Mouse (Mus musculus): Measurements from ENCODE around the gene Amigo3. TPM values are rescaled to one million over a fixed set of nuclear protein-coding genes. Genes with fewer than 3 reads are reported as not detected.
A peak's percentile ranks its signal among the peaks of the same experiment; 100 is the strongest.
"Not testable (repeated sequence)": the region's sequence is repeated elsewhere in the genome, so short reads cannot be mapped to it uniquely, and the experiment has no call there.

Amigo3 gene
- polyA plus RNA-seq (2012; ENCODE audit: insufficient read depth, low replicate concordance): 0.65 and 1.0 TPM in 2 replicates

GRCm38 (mm10) chr9:108052885-108053664, at the start of gene Amigo3:
Gene Amigo3, plus strand, starts transcription at chr9:108053159.
- Histone ChIP-seq H3K36me3 (replicated peaks; ENCODE audit: low read length) (peaks cover 83% of the 10 kb centered on the region), H3K9me3 (no peaks in the 10 kb centered on the region), H3K4me1 (peaks cover 90% of the 10 kb centered on the region), H3K4me3 (replicated peaks) (peak within 1 kb of the TSS; percentile 91), H3K27me3 (replicated peaks) (no peaks in the 10 kb centered on the region)
- no peak for TF ChIP-seq GATA1 (IDR thresholded peaks at IDR 0.05; ENCODE audit: borderline replicate concordance, low read length)
- no peak for TF ChIP-seq FLI1 (IDR thresholded peaks at IDR 0.05; ENCODE audit: low read length)

GRCm38 (mm10) chr9:108003531-108003890, 49.4 kb upstream of the Amigo3 start:
- TF ChIP-seq GATA1 (IDR thresholded peaks at IDR 0.05; ENCODE audit: borderline replicate concordance, low read length) (no peak), FLI1 (IDR thresholded peaks at IDR 0.05; ENCODE audit: low read length) (no peak)
- Histone ChIP-seq H3K27me3 (replicated peaks) (no peaks in the 10 kb centered on the region), H3K4me1 (peaks cover 75% of the 10 kb centered on the region), H3K9me3 (no peaks in the 10 kb centered on the region), H3K4me3 (replicated peaks) (peak overlapping the region; percentile 99), H3K36me3 (replicated peaks; ENCODE audit: low read length) (peaks cover 51% of the 10 kb centered on the region)

- H3K9me3 ChIP-seq: no peaks in the 10 kb centered on the region
- TF ChIP-seq GATA1 (IDR thresholded peaks at IDR 0.05; ENCODE audit: borderline replicate concordance, low read length) (no peak), FLI1 (IDR thresholded peaks at IDR 0.05; ENCODE audit: low read length) (no peak)
- H3K4me1 ChIP-seq: peaks cover 67% of the 10 kb centered on the region
- H3K4me3 ChIP-seq (replicated peaks): no peak overlapping the region
- H3K27me3 ChIP-seq (replicated peaks): no peaks in the 10 kb centered on the region
- H3K36me3 ChIP-seq (replicated peaks; ENCODE audit: low read length): peaks cover 62% of the 10 kb centered on the region
These were observed 44.9 kb upstream of the Amigo3 start for GRCm38 (mm10) chr9:108008041-108008440.

GRCm38 (mm10) chr9:108010385-108010784, 42.6 kb upstream of the Amigo3 start:
- TF ChIP-seq FLI1 (IDR thresholded peaks at IDR 0.05; ENCODE audit: low read length) (no peak), GATA1 (IDR thresholded peaks at IDR 0.05; ENCODE audit: borderline replicate concordance, low read length) (no peak)
- no peak overlapping the region for H3K4me3 ChIP-seq (replicated peaks)
- peaks cover 72% of the 10 kb centered on the region for H3K36me3 ChIP-seq (replicated peaks; ENCODE audit: low read length)
- no peaks in the 10 kb centered on the region for H3K27me3 ChIP-seq (replicated peaks)
- peaks cover 52% of the 10 kb centered on the region for H3K4me1 ChIP-seq
- H3K9me3 ChIP-seq: no peaks in the 10 kb centered on the region

- not testable (repeated sequence) for H3K9me3 ChIP-seq; H3K4me3 ChIP-seq (replicated peaks); H3K27me3 ChIP-seq (replicated peaks)
- peaks cover 40% of the 10 kb centered on the region for H3K4me1 ChIP-seq
- H3K36me3 ChIP-seq (replicated peaks; ENCODE audit: low read length): peaks cover 68% of the 10 kb centered on the region
These were observed 39.4 kb upstream of the Amigo3 start for GRCm38 (mm10) chr9:108013577-108013976.

GRCm38 (mm10) chr9:108017127-108017526, 35.8 kb upstream of the Amigo3 start:
- Histone ChIP-seq H3K27me3 (replicated peaks) (no peaks in the 10 kb centered on the region), H3K4me3 (replicated peaks) (no peak overlapping the region), H3K4me1 (peaks cover 36% of the 10 kb centered on the region), H3K36me3 (replicated peaks; ENCODE audit: low read length) (peaks cover 61% of the 10 kb centered on the region), H3K9me3 (no peaks in the 10 kb centered on the region)
- TF ChIP-seq FLI1 (IDR thresholded peaks at IDR 0.05; ENCODE audit: low read length) (no peak), GATA1 (IDR thresholded peaks at IDR 0.05; ENCODE audit: borderline replicate concordance, low read length) (no peak)

GRCm38 (mm10) chr9:108020741-108021140, 32.2 kb upstream of the Amigo3 start:
- no peaks in the 10 kb centered on the region for H3K27me3 ChIP-seq (replicated peaks)
- H3K4me1 ChIP-seq: peaks cover 34% of the 10 kb centered on the region
- peaks cover 66% of the 10 kb centered on the region for H3K36me3 ChIP-seq (replicated peaks; ENCODE audit: low read length)
- H3K4me3 ChIP-seq (replicated peaks): no peak overlapping the region
- no peaks in the 10 kb centered on the region for H3K9me3 ChIP-seq
- TF ChIP-seq FLI1 (IDR thresholded peaks at IDR 0.05; ENCODE audit: low read length) (no peak), GATA1 (IDR thresholded peaks at IDR 0.05; ENCODE audit: borderline replicate concordance, low read length) (no peak)

GRCm38 (mm10) chr9:108023216-108023615, 29.7 kb upstream of the Amigo3 start:
- Histone ChIP-seq H3K4me3 (replicated peaks) (no peak overlapping the region), H3K9me3 (0 out of 2 replicates have a peak, but pooled peaks cover 2% of the 10 kb centered on the region), H3K36me3 (replicated peaks; ENCODE audit: low read length) (peaks cover 71% of the 10 kb centered on the region), H3K27me3 (replicated peaks) (no peaks in the 10 kb centered on the region), H3K4me1 (peaks cover 28% of the 10 kb centered on the region)
- TF ChIP-seq FLI1 (IDR thresholded peaks at IDR 0.05; ENCODE audit: low read length) (no peak), GATA1 (IDR thresholded peaks at IDR 0.05; ENCODE audit: borderline replicate concordance, low read length) (no peak)

GRCm38 (mm10) chr9:108026584-108026983, 26.4 kb upstream of the Amigo3 start:
- H3K27me3 ChIP-seq (replicated peaks): no peaks in the 10 kb centered on the region
- peaks cover 25% of the 10 kb centered on the region for H3K4me1 ChIP-seq
- no peak overlapping the region for H3K4me3 ChIP-seq (replicated peaks)
- peaks cover 86% of the 10 kb centered on the region for H3K36me3 ChIP-seq (replicated peaks; ENCODE audit: low read length)
- TF ChIP-seq GATA1 (IDR thresholded peaks at IDR 0.05; ENCODE audit: borderline replicate concordance, low read length): no peak
- TF ChIP-seq FLI1 (IDR thresholded peaks at IDR 0.05; ENCODE audit: low read length): no peak
- H3K9me3 ChIP-seq: 0 out of 2 replicates have a peak, but pooled peaks cover 2% of the 10 kb centered on the region

GRCm38 (mm10) chr9:108027867-108028266, 25.1 kb upstream of the Amigo3 start:
- peaks cover 88% of the 10 kb centered on the region for H3K36me3 ChIP-seq (replicated peaks; ENCODE audit: low read length)
- no peaks in the 10 kb centered on the region for H3K27me3 ChIP-seq (replicated peaks)
- H3K9me3 ChIP-seq: 0 out of 2 replicates have a peak, but pooled peaks cover 2% of the 10 kb centered on the region
- TF ChIP-seq FLI1 (IDR thresholded peaks at IDR 0.05; ENCODE audit: low read length) (no peak), GATA1 (IDR thresholded peaks at IDR 0.05; ENCODE audit: borderline replicate concordance, low read length) (no peak)
- no peak overlapping the region for H3K4me3 ChIP-seq (replicated peaks)
- H3K4me1 ChIP-seq: peaks cover 24% of the 10 kb centered on the region

Measured in megakaryocyte, embryonic 14.5 days (primary cell).